Mouse (Mus musculus) adrenal gland, postnatal 4 days (tissue): ENCODE measurements at regions not wholly inside any gene's neighbourhood (a gene's known extent, or its start where the extent isn't known, plus 50 kb on each side); places are given as distances from the start of the nearest gene placed in this dataset.

Experiments
- DNase-seq, 2 experiments: peaks; one replicate each; pipeline ENCODE4 v3.0.0; 2021 to 2022; ENCODE audit warnings: low spot score in 2 of 2, mixed read lengths in 2 of 2

- no peak for DNase-seq
Observed at GRCm38 (mm10) chr1:189993221-189993620, 71.1 kb upstream of the Smyd2 start.

- DNase-seq = no peak
Observed at GRCm38 (mm10) chr1:189991089-189991488, 68.9 kb upstream of the Smyd2 start.

- no peak for DNase-seq
Observed at GRCm38 (mm10) chr1:189990046-189990622, 68.0 kb upstream of the Smyd2 start.

- DNase-seq = no peak
Observed at GRCm38 (mm10) chr1:189989376-189989775, 67.2 kb upstream of the Smyd2 start.

- DNase-seq = no peak
Observed at GRCm38 (mm10) chr1:189988864-189989263, 66.7 kb upstream of the Smyd2 start.

- no peak for DNase-seq
Observed at GRCm38 (mm10) chr1:189985516-189986205, 63.5 kb upstream of the Smyd2 start.

GRCm38 (mm10) chr1:189978244-189978643 is 56.1 kb upstream of the Smyd2 start:
- no peak for DNase-seq

- no peak for DNase-seq
Observed at GRCm38 (mm10) chr1:189975660-189976059, 53.5 kb upstream of the Smyd2 start.

GRCm38 (mm10) chr1:189972790-189973406 is 50.7 kb upstream of the Smyd2 start:
- DNase-seq = peak; percentile 63 to 73
